Mouse (Mus musculus): Measurements from ENCODE around the gene Nlrx1. TPM values are rescaled to one million over a fixed set of nuclear protein-coding genes. Genes with fewer than 3 reads are reported as not detected.
"Not testable (repeated sequence)": the region's sequence is repeated elsewhere in the genome, so short reads cannot be mapped to it uniquely, and the experiment has no call there.

The Nlrx1 gene
- polyA plus RNA-seq, 1 experiment from 2014 or later = 5.6 TPM

GRCm38 (mm10) chr9:44307248-44307647, 38.8 kb upstream of the Nlrx1 start:
- ATAC-seq (ENCODE audit: low FRiP score, low TSS enrichment) = no peak
- peaks cover 16% of the 10 kb centered on the region for H3K4me1 ChIP-seq (ENCODE audit: control insufficient read depth, insufficient read depth, low read length)
- 73% methylated on average over 2 of the region's 2 CpGs for WGBS
- H3K27me3 ChIP-seq (ENCODE audit: control insufficient read depth, insufficient read depth, low read length) = no peaks in the 10 kb centered on the region
- H3K4me2 ChIP-seq (replicated peaks; ENCODE audit: low read depth, low read length) = no peak overlapping the region
- no peaks in the 10 kb centered on the region for H3K9me3 ChIP-seq (ENCODE audit: control insufficient read depth, low read length)
- H3K36me3 ChIP-seq (ENCODE audit: control insufficient read depth, insufficient read depth, low read length) = peaks cover 5% of the 10 kb centered on the region
- H3K4me3 ChIP-seq (ENCODE audit: low read length) = no peak overlapping the region
- H3K9ac ChIP-seq (ENCODE audit: low read depth, low read length) = no peak overlapping the region
- no peak overlapping the region for H3K27ac ChIP-seq (ENCODE audit: low read depth, low read length)

- Histone ChIP-seq H3K9me3 (ENCODE audit: control insufficient read depth, low read length) (no peaks in the 10 kb centered on the region), H3K4me1 (ENCODE audit: control insufficient read depth, insufficient read depth, low read length) (peaks cover 14% of the 10 kb centered on the region), H3K27me3 (ENCODE audit: control insufficient read depth, insufficient read depth, low read length) (no peaks in the 10 kb centered on the region), H3K9ac (ENCODE audit: low read depth, low read length) (no peak overlapping the region), H3K4me3 (ENCODE audit: low read length) (no peak overlapping the region), H3K36me3 (ENCODE audit: control insufficient read depth, insufficient read depth, low read length) (peaks cover 12% of the 10 kb centered on the region), H3K4me2 (replicated peaks; ENCODE audit: low read depth, low read length) (no peak overlapping the region), H3K27ac (ENCODE audit: low read depth, low read length) (no peak overlapping the region)
- ATAC-seq (ENCODE audit: low FRiP score, low TSS enrichment) = no peak
- 87% methylated on average over 6 of the region's 6 CpGs for WGBS
Measured at GRCm38 (mm10) chr9:44306532-44306931, 38.1 kb upstream of the Nlrx1 start.

GRCm38 (mm10) chr9:44305466-44306079, 37.2 kb upstream of the Nlrx1 start, which contains the start of gene Hinfp:
Gene Hinfp, minus strand, starts transcription at chr9:44305671.
- Histone ChIP-seq H3K4me1 (ENCODE audit: control insufficient read depth, insufficient read depth, low read length) (peaks cover 6% of the 10 kb centered on the region; the same call in 1 of the 2 replicates), H3K9ac (ENCODE audit: low read depth, low read length) (peak within 1 kb of the TSS; percentile 90), H3K27me3 (ENCODE audit: control insufficient read depth, insufficient read depth, low read length) (no peaks in the 10 kb centered on the region), H3K9me3 (ENCODE audit: control insufficient read depth, low read length) (no peaks in the 10 kb centered on the region), H3K4me2 (replicated peaks; ENCODE audit: low read depth, low read length) (peak within 1 kb of the TSS; percentile 49), H3K4me3 (ENCODE audit: low read length) (peak within 1 kb of the TSS; percentile 96), H3K27ac (ENCODE audit: low read depth, low read length) (peak within 1 kb of the TSS; percentile 43; the same call in 1 of the 2 replicates), H3K36me3 (ENCODE audit: control insufficient read depth, insufficient read depth, low read length) (peaks cover 21% of the 10 kb centered on the region)
- under 1% methylated on average over 52 of the region's 54 CpGs for WGBS
- ATAC-seq (ENCODE audit: low FRiP score, low TSS enrichment) = peak; percentile 99

GRCm38 (mm10) chr9:44300001-44300400, 31.6 kb upstream of the Nlrx1 start:
- H3K9me3 ChIP-seq (ENCODE audit: control insufficient read depth, low read length); H3K4me1 ChIP-seq (ENCODE audit: control insufficient read depth, insufficient read depth, low read length); ATAC-seq (ENCODE audit: low FRiP score, low TSS enrichment); H3K27me3 ChIP-seq (ENCODE audit: control insufficient read depth, insufficient read depth, low read length); H3K9ac ChIP-seq (ENCODE audit: low read depth, low read length); H3K4me2 ChIP-seq (replicated peaks; ENCODE audit: low read depth, low read length); H3K27ac ChIP-seq (ENCODE audit: low read depth, low read length); H3K4me3 ChIP-seq (ENCODE audit: low read length): not testable (repeated sequence)
- 96% methylated on average over 3 of the region's 3 CpGs for WGBS
- peaks cover 70% of the 10 kb centered on the region for H3K36me3 ChIP-seq (ENCODE audit: control insufficient read depth, insufficient read depth, low read length)

- peaks cover 54% of the 10 kb centered on the region for H3K36me3 ChIP-seq (ENCODE audit: control insufficient read depth, insufficient read depth, low read length)
- H3K27me3 ChIP-seq (ENCODE audit: control insufficient read depth, insufficient read depth, low read length) = peaks cover 11% of the 10 kb centered on the region; the same call in 1 of the 2 replicates
- no peak overlapping the region for H3K9ac ChIP-seq (ENCODE audit: low read depth, low read length)
- no peak overlapping the region for H3K4me3 ChIP-seq (ENCODE audit: low read length)
- H3K27ac ChIP-seq (ENCODE audit: low read depth, low read length) = no peak overlapping the region
- H3K4me2 ChIP-seq (replicated peaks; ENCODE audit: low read depth, low read length) = no peak overlapping the region
- 71% methylated on average over 3 of the region's 3 CpGs for WGBS
- ATAC-seq (ENCODE audit: low FRiP score, low TSS enrichment) = no peak
- peaks cover 10% of the 10 kb centered on the region for H3K4me1 ChIP-seq (ENCODE audit: control insufficient read depth, insufficient read depth, low read length)
- H3K9me3 ChIP-seq (ENCODE audit: control insufficient read depth, low read length) = no peaks in the 10 kb centered on the region
Measured at GRCm38 (mm10) chr9:44292490-44292889, 24.1 kb upstream of the Nlrx1 start.

- Histone ChIP-seq H3K4me3 (ENCODE audit: low read length) (no peak overlapping the region), H3K9ac (ENCODE audit: low read depth, low read length) (no peak overlapping the region), H3K27me3 (ENCODE audit: control insufficient read depth, insufficient read depth, low read length) (peaks cover 21% of the 10 kb centered on the region), H3K4me2 (replicated peaks; ENCODE audit: low read depth, low read length) (peak overlapping the region; percentile 96; the same call in 1 of the 2 replicates), H3K4me1 (ENCODE audit: control insufficient read depth, insufficient read depth, low read length) (peaks cover 10% of the 10 kb centered on the region), H3K9me3 (ENCODE audit: control insufficient read depth, low read length) (no peaks in the 10 kb centered on the region), H3K27ac (ENCODE audit: low read depth, low read length) (no peak overlapping the region), H3K36me3 (ENCODE audit: control insufficient read depth, insufficient read depth, low read length) (peaks cover 21% of the 10 kb centered on the region)
- 9% methylated on average over 11 of the region's 11 CpGs for WGBS
- no peak for ATAC-seq (ENCODE audit: low FRiP score, low TSS enrichment)
Measured at GRCm38 (mm10) chr9:44288959-44289291, 20.5 kb upstream of the Nlrx1 start.

GRCm38 (mm10) chr9:44288076-44288958, 19.9 kb upstream of the Nlrx1 start, which contains the start of gene Abcg4:
Gene Abcg4, minus strand, starts transcription at chr9:44288615.
- no peaks in the 10 kb centered on the region for H3K9me3 ChIP-seq (ENCODE audit: control insufficient read depth, low read length)
- no peak within 1 kb of the TSS for H3K27ac ChIP-seq (ENCODE audit: low read depth, low read length)
- WGBS = 1% methylated on average over 38 of the region's 38 CpGs
- peak within 1 kb of the TSS; percentile 66 for H3K9ac ChIP-seq (ENCODE audit: low read depth, low read length)
- peak within 1 kb of the TSS; percentile 64 for H3K4me3 ChIP-seq (ENCODE audit: low read length)
- H3K27me3 ChIP-seq (ENCODE audit: control insufficient read depth, insufficient read depth, low read length) = peaks cover 21% of the 10 kb centered on the region
- peak; percentile 67 for ATAC-seq (ENCODE audit: low FRiP score, low TSS enrichment)
- H3K4me2 ChIP-seq (replicated peaks; ENCODE audit: low read depth, low read length) = peak within 1 kb of the TSS; percentile 96
- H3K4me1 ChIP-seq (ENCODE audit: control insufficient read depth, insufficient read depth, low read length) = peaks cover 10% of the 10 kb centered on the region
- peaks cover 15% of the 10 kb centered on the region for H3K36me3 ChIP-seq (ENCODE audit: control insufficient read depth, insufficient read depth, low read length)

GRCm38 (mm10) chr9:44287401-44288075, 19.1 kb upstream of the Nlrx1 start:
- Histone ChIP-seq H3K4me2 (replicated peaks; ENCODE audit: low read depth, low read length) (peak overlapping the region; percentile 96), H3K27me3 (ENCODE audit: control insufficient read depth, insufficient read depth, low read length) (peaks cover 21% of the 10 kb centered on the region), H3K9ac (ENCODE audit: low read depth, low read length) (peak overlapping the region; percentile 66), H3K4me3 (ENCODE audit: low read length) (peak overlapping the region; percentile 64), H3K27ac (ENCODE audit: low read depth, low read length) (no peak overlapping the region), H3K4me1 (ENCODE audit: control insufficient read depth, insufficient read depth, low read length) (peaks cover 10% of the 10 kb centered on the region), H3K36me3 (ENCODE audit: control insufficient read depth, insufficient read depth, low read length) (peaks cover 7% of the 10 kb centered on the region; the same call in 1 of the 2 replicates), H3K9me3 (ENCODE audit: control insufficient read depth, low read length) (no peaks in the 10 kb centered on the region)
- WGBS = 2% methylated on average over 38 of the region's 47 CpGs
- peak; percentile 57 for ATAC-seq (ENCODE audit: low FRiP score, low TSS enrichment)

All from kidney, embryonic 14.5 days (tissue).